Mouse (Mus musculus) liver, adult 2 months (tissue): ENCODE results near the gene Fars2.

Source experiments
- CTCF ChIP-seq: fragments of 200-500 bp; IDR thresholded peaks from 2 replicates; pipeline ENCODE4 v1.5.1; 2011; ENCODE audit warnings: low read depth, low read length, control low read depth
- POLR2A ChIP-seq: fragments of 200-500 bp; IDR thresholded peaks from 2 replicates; pipeline ENCODE4 v1.6.1; 2011; ENCODE audit warnings: low read length, control low read depth; ENCODE audit not compliant: insufficient read depth; ENCODE audit errors: extremely low read depth

GRCm38 (mm10) chr13:36392666-36393065 lies 275.5 kb downstream of the Fars2 start:
- TF ChIP-seq CTCF (no peak), POLR2A (no peak)
